Mouse (Mus musculus) liver, adult 2 months (tissue): ENCODE results near the gene Abhd2.

Experiments used
- CTCF ChIP-seq: fragments of 200-500 bp; IDR thresholded peaks from 2 replicates; pipeline ENCODE4 v1.5.1; 2011; ENCODE audit warnings: low read depth, low read length, control low read depth
- POLR2A ChIP-seq: fragments of 200-500 bp; IDR thresholded peaks from 2 replicates; pipeline ENCODE4 v1.6.1; 2011; ENCODE audit warnings: low read length, control low read depth; ENCODE audit not compliant: insufficient read depth; ENCODE audit errors: extremely low read depth

- no peak for TF ChIP-seq POLR2A
- no peak for TF ChIP-seq CTCF
These were observed 14.9 kb downstream of the Abhd2 start for GRCm38 (mm10) chr7:79287928-79288327.
